Mouse (Mus musculus) neutrophil, adult 59 days (primary cell): ENCODE measurements around the gene Gm44596. TPM values are rescaled to one million over a fixed set of nuclear protein-coding genes. Genes with fewer than 3 reads are reported as not detected.

Experiments
- total RNA-seq, 2 experiments: library from RNA; stranded (reverse); gene quantifications; 1 replicate in 1 of 2; 2 replicates in 1 of 2; pipeline ENCODE4 v1.2.4; 2023

Gm44596 gene
- total RNA-seq: not detected

GRCm38 (mm10) chr6:128375192-128375591 is at the start of gene Gm44596, which contains the start of gene Tex52:
Gm44596 (plus strand) TSS chr6:128375503.
Tex52 (plus strand) TSS chr6:128375456.

GRCm38 (mm10) chr6:128355726-128356416 is 19.4 kb upstream of the Gm44596 start, which contains the start of gene Tulp3:
Tulp3 (minus strand) TSS chr6:128355851.

GRCm38 (mm10) chr6:128362381-128363006 is 12.8 kb upstream of the Gm44596 start, which contains the start of the genes Rhno1 and Foxm1:
Rhno1 (minus strand) TSS chr6:128362911.
Foxm1 (plus strand) TSS chr6:128362967.

GRCm38 (mm10) chr6:128398996-128399395 is 23.7 kb downstream of the Gm44596 start, which contains the start of gene Nrip2:
Nrip2 (plus strand) TSS chr6:128399296.

GRCm38 (mm10) chr6:128424269-128425019 is 49.1 kb downstream of the Gm44596 start, which contains the start of gene Itfg2:
Itfg2 (minus strand) TSS chr6:128424931.

GRCm38 (mm10) chr6:128438317-128438870 is 63.1 kb downstream of the Gm44596 start, which contains the start of gene Fkbp4:
Fkbp4 (minus strand) TSS chr6:128438677.

Other genes with a start within 250 kb of the Gm44596 start
- 1 to 10 TPM in 1 of 2 experiments, under 1 TPM in 1; 0.91 to 1.4 TPM for gene Tspan9, start 231.9 kb upstream of the Gm44596 start, total RNA-seq
- gene Tead4, start 74.7 kb upstream of the Gm44596 start, total RNA-seq: under 1 TPM; 0.20 to 0.38 TPM
- gene Tulp3, start 19.7 kb upstream of the Gm44596 start, total RNA-seq: under 1 TPM; 0.37 to 0.84 TPM
- 10 to 100 TPM; 30.0 to 36.6 TPM for gene Rhno1, start 12.6 kb upstream of the Gm44596 start, total RNA-seq
- 10 to 100 TPM; 48.9 to 56.7 TPM for gene Foxm1, start 12.5 kb upstream of the Gm44596 start, total RNA-seq
- not detected for gene Tex52, start within 50 bp of the Gm44596 start, total RNA-seq
- not detected for gene Nrip2, start 23.8 kb downstream of the Gm44596 start, total RNA-seq
- gene Itfg2, start 49.4 kb downstream of the Gm44596 start, total RNA-seq: 10 to 100 TPM; 12.3 to 12.7 TPM
- gene Fkbp4, start 63.2 kb downstream of the Gm44596 start, total RNA-seq: 10 to 100 TPM; 39.2 to 39.7 TPM
- not detected for gene Pzp, start 151.2 kb downstream of the Gm44596 start, total RNA-seq
- gene A2ml1, start 206.1 kb downstream of the Gm44596 start, total RNA-seq: not detected
- gene Klrb1a, start 248.0 kb downstream of the Gm44596 start, total RNA-seq: not detected